Mouse (Mus musculus): Measurements from ENCODE around the gene Hunk.

GRCm38 (mm10) chr16:90483341-90483740, 97.5 kb downstream of the Hunk start:
- TF ChIP-seq POLR2A (IDR thresholded peaks at IDR 0.05; ENCODE audit: extremely low read depth, insufficient read depth, low read length) (no peak), CTCF (IDR thresholded peaks at IDR 0.05; ENCODE audit: low read depth, low read length) (no peak)

Measured in liver, adult 2 months (tissue).